Mouse (Mus musculus): ENCODE data around the gene Abtb2. TPM values are rescaled to one million over a fixed set of nuclear protein-coding genes. Genes with fewer than 3 reads are reported as not detected.

The Abtb2 gene
- total RNA-seq, 2 experiments from 2014 or later, result 17.3 to 74.9 TPM

GRCm38 (mm10) chr2:103610831-103611535 lies 44.9 kb downstream of the Abtb2 start:
- DNase-seq (ENCODE audit: low spot score in 2 of 2), result no peak

GRCm38 (mm10) chr2:103613865-103614264 lies 47.8 kb downstream of the Abtb2 start:
- no peak for DNase-seq (ENCODE audit: low spot score in 2 of 2)

- no peak for DNase-seq (ENCODE audit: low spot score in 2 of 2)
These were observed 48.9 kb downstream of the Abtb2 start for GRCm38 (mm10) chr2:103615028-103615427.

- DNase-seq (ENCODE audit: low spot score in 2 of 2), result no peak
These were observed 52.3 kb downstream of the Abtb2 start for GRCm38 (mm10) chr2:103618407-103618806.

- no peak for DNase-seq (ENCODE audit: low spot score in 2 of 2)
These were observed 56.8 kb downstream of the Abtb2 start for GRCm38 (mm10) chr2:103622950-103623349.

- no peak for DNase-seq (ENCODE audit: low spot score in 2 of 2)
These were observed 59.3 kb downstream of the Abtb2 start for GRCm38 (mm10) chr2:103625349-103625932.

GRCm38 (mm10) chr2:103627101-103627500 lies 61.0 kb downstream of the Abtb2 start:
- DNase-seq (ENCODE audit: low spot score in 2 of 2), result no peak

GRCm38 (mm10) chr2:103629956-103630355 lies 63.8 kb downstream of the Abtb2 start:
- no peak for DNase-seq (ENCODE audit: low spot score in 2 of 2)

GRCm38 (mm10) chr2:103631293-103631717 lies 65.2 kb downstream of the Abtb2 start:
- no peak for DNase-seq (ENCODE audit: low spot score in 2 of 2)

- no peak for DNase-seq (ENCODE audit: low spot score in 2 of 2)
These were observed 66.2 kb downstream of the Abtb2 start for GRCm38 (mm10) chr2:103632136-103632925.

GRCm38 (mm10) chr2:103632926-103633250 lies 66.8 kb downstream of the Abtb2 start:
- DNase-seq (ENCODE audit: low spot score in 2 of 2), result no peak

- DNase-seq (ENCODE audit: low spot score in 2 of 2), result no peak
These were observed 69.8 kb downstream of the Abtb2 start for GRCm38 (mm10) chr2:103635731-103636487.

- DNase-seq (ENCODE audit: low spot score in 2 of 2), result no peak
These were observed 71.3 kb downstream of the Abtb2 start for GRCm38 (mm10) chr2:103637385-103637784.

- DNase-seq (ENCODE audit: low spot score in 2 of 2), result no peak
These were observed 71.8 kb downstream of the Abtb2 start for GRCm38 (mm10) chr2:103637943-103638342.

- no peak for DNase-seq (ENCODE audit: low spot score in 2 of 2)
These were observed 73.6 kb downstream of the Abtb2 start for GRCm38 (mm10) chr2:103639701-103640100.

- DNase-seq (ENCODE audit: low spot score in 2 of 2), result no peak
These were observed 74.8 kb downstream of the Abtb2 start for GRCm38 (mm10) chr2:103640861-103641260.

GRCm38 (mm10) chr2:103643584-103644211 lies 77.6 kb downstream of the Abtb2 start:
- no peak for DNase-seq (ENCODE audit: low spot score in 2 of 2)

- no peak for DNase-seq (ENCODE audit: low spot score in 2 of 2)
These were observed 78.3 kb downstream of the Abtb2 start for GRCm38 (mm10) chr2:103644418-103644817.

GRCm38 (mm10) chr2:103650314-103650879 lies 84.3 kb downstream of the Abtb2 start:
- DNase-seq (ENCODE audit: low spot score in 2 of 2), result no peak

- DNase-seq (ENCODE audit: low spot score in 2 of 2), result no peak
These were observed 86.0 kb downstream of the Abtb2 start for GRCm38 (mm10) chr2:103652121-103652520.

GRCm38 (mm10) chr2:103655037-103655436 lies 88.9 kb downstream of the Abtb2 start:
- no peak for DNase-seq (ENCODE audit: low spot score in 2 of 2)
